Comparison of ENCODE assay signal across 18 mouse cellular contexts in genomic region chr15:97872161-97872560, GRCm38 (mm10). TPM values are rescaled to one million over a fixed set of nuclear protein-coding genes. Genes with fewer than 3 reads are reported as not detected.
A peak's percentile ranks its signal among the peaks of the same experiment; 100 is the strongest.
DNase-seq lines count a peak whose midpoint lies in the region; TF ChIP-seq lines count a peak whose summit lies in the region.
"Had no signal": no experiment of that assay in that cellular context is flagged by ENCODE, and none has a peak within 500 bp of the region (broad histone marks: within the 10 kb centered on the region; RNA-seq: fewer than 3 reads in every experiment).

No protein-coding gene starts in this region.

- H3K4me3 ChIP-seq in layer of hippocampus, adult 2 months, result no peak overlapping the region
- H3K4me3 ChIP-seq: embryonic facial prominence, embryonic 12.5 days; megakaryocyte, embryonic 14.5 days had no signal

- peak; percentile 57 for DNase-seq in adrenal gland, postnatal 14 days
- no peak for DNase-seq in adrenal gland, postnatal 10 days
- peak; percentile 24 for DNase-seq in right cerebral cortex, adult 18-20 months
- DNase-seq in right cerebral cortex, postnatal 36 days (ENCODE audit: low spot score in 2 of 2), result no peak
- peak; percentile 61 to 63 for DNase-seq in layer of hippocampus, adult 2 months (ENCODE audit: low spot score in 2 of 2)
- DNase-seq in c-Kit-positive CD71-positive TER-119-positive erythroid progenitor cells, embryonic 14.5 days (ENCODE audit: low spot score), result no peak
- DNase-seq in spleen, postnatal 14 days (ENCODE audit: low spot score in 2 of 2), result no peak
- no peak for DNase-seq in cerebellum, adult 11-12 months
- DNase-seq: B cell, adult 2 months; gastrocnemius, postnatal 25 days; kidney, adult 8-10 months; kidney, postnatal 25 days; liver; liver, postnatal 0 days; lung, postnatal 14 days; thymus, postnatal 36 days had no signal

- no peak for TF ChIP-seq CTCF in layer of hippocampus, adult 2 months (conservative IDR thresholded peaks at IDR 0.05)

- no peak overlapping the region for H3K27ac ChIP-seq in layer of hippocampus, adult 2 months
- H3K27ac ChIP-seq: embryonic facial prominence, embryonic 12.5 days had no signal

RNA-seq across cellular contexts. Expression of gene Hdac7, which starts 27.9 kb away (rescaled TPM):
- total RNA-seq in adrenal gland, postnatal 14 days (2021), result 60.1 and 75.8 TPM in 2 replicates
- 10 to 100 TPM; 50.4 to 76.7 TPM for total RNA-seq in adrenal gland, postnatal 10 days (2021)
- 10 to 100 TPM; 23.8 to 28.5 TPM for total RNA-seq in layer of hippocampus, adult 2 months (2021)

RNA-seq across cellular contexts. Expression of gene Vdr, which starts 38.3 kb away (rescaled TPM):
- 6.6 and 7.0 TPM in 2 replicates for total RNA-seq in adrenal gland, postnatal 14 days (2021)
- 1 to 10 TPM; 5.3 to 5.4 TPM for total RNA-seq in adrenal gland, postnatal 10 days (2021)
- total RNA-seq in layer of hippocampus, adult 2 months (2021), result under 1 TPM in 1 of 2 experiments, not detected in 1; 0.10 TPM

Comparison
In these comparisons a context has a peak if more than half of its experiments do, and no peak if none do; other contexts are left out.
1. DNase-seq: peak in adrenal gland, postnatal 14 days (single experiment), right cerebral cortex, adult 18-20 months (single experiment) and layer of hippocampus, adult 2 months (2 of 2); none in adrenal gland, postnatal 10 days (single experiment), right cerebral cortex, postnatal 36 days (0 of 2), c-Kit-positive CD71-positive TER-119-positive erythroid progenitor cells, embryonic 14.5 days (single experiment), spleen, postnatal 14 days (0 of 2) and cerebellum, adult 11-12 months (single experiment).